Mouse (Mus musculus): ENCODE measurements around the gene Ugcg.

Gene Ugcg

GRCm38 (mm10) chr4:59224889-59225288 lies 35.8 kb downstream of the Ugcg start:
- DNase-seq (ENCODE audit: extremely low read depth, low read depth, low spot score), result no peak

DNA sequence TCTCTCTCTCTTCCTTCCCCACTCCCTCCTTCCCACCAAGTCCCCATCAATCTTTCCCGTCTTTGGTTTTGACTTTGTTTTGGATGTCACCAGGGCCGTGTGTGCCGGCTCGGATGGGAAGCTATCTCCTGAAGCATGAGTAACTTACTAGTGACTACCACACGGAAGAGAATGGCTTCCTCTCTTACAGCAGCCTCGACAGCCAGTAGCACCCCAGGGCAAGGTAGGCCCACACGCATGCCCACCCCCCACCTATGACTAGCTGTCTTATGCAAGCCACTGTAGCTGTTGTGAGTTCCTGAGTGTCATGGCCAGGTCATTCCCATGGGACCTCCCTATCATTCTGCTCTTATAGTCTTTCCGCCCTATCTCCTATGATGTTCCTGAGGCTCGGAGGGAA lies 38.0 kb downstream of the Ugcg start:
- DNase-seq (ENCODE audit: extremely low read depth, low read depth, low spot score), result no peak

- DNase-seq (ENCODE audit: extremely low read depth, low read depth, low spot score), result no peak
These were observed 39.9 kb downstream of the Ugcg start for GRCm38 (mm10) chr4:59228951-59229350.

DNA sequence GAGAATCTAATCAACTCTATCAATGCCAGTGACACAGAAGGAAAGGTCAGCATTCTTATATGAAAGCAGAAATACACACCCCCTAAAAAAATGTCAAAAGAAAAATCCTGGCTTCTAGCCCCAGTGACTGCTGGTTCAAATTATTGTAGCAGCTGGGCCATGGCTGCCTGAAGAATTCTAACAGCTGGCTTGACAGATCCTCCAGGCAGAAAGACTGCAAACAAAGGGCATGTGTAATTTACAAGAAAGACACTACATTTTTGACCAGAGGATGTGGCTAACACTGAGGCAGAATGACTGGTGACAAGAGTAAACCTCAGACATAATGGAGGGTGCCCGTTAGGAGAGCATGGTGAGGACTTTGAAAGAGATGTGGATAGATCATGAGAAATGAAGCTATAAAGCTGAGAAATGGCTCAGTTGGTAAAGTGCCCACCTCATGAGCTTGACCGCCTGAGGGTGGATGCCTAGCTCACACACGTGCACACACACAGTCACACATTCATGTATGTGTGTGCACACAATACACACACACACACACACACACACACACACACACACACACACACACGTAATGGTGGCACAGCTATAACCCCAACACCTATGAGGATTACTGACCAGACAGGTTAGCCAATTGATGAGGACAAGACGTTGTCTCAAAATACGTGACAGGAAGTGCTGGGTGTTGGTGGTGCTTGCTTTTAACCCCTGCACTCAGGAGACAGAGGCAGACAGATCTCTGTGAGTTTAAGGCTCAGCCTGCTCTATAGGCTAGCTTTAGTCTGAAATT lies 42.4 kb downstream of the Ugcg start:
- DNase-seq (ENCODE audit: extremely low read depth, low read depth, low spot score), result no peak

GRCm38 (mm10) chr4:59234014-59234413 lies 45.0 kb downstream of the Ugcg start:
- no peak for DNase-seq (ENCODE audit: extremely low read depth, low read depth, low spot score)

GRCm38 (mm10) chr4:59234451-59235216 lies 45.6 kb downstream of the Ugcg start:
- DNase-seq (ENCODE audit: extremely low read depth, low read depth, low spot score), result no peak

GRCm38 (mm10) chr4:59236362-59236761 lies 47.3 kb downstream of the Ugcg start:
- no peak for DNase-seq (ENCODE audit: extremely low read depth, low read depth, low spot score)

GRCm38 (mm10) chr4:59238641-59239311 lies 49.7 kb downstream of the Ugcg start:
- DNase-seq (ENCODE audit: extremely low read depth, low read depth, low spot score), result no peak

DNA sequence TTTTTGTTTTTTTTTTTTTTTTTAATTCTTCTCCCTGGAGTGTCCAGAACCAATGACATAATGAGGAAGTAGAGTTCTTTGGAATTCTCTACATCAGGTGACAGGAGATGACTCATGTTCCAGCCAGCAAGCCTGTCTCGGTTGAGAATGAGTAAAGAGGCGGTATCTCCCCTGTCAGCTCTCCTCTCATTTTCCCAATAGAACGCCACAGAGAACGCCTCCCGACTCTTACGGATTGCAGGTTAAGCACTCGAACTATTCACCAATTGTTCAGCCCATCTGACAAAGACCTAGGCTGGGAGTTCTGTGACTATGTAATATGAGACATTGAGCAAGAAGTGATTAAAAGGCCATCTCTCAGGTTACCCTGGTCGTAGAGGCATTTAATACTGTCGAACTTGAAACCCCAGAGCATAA lies 50.3 kb downstream of the Ugcg start:
- no peak for DNase-seq (ENCODE audit: extremely low read depth, low read depth, low spot score)

DNA sequence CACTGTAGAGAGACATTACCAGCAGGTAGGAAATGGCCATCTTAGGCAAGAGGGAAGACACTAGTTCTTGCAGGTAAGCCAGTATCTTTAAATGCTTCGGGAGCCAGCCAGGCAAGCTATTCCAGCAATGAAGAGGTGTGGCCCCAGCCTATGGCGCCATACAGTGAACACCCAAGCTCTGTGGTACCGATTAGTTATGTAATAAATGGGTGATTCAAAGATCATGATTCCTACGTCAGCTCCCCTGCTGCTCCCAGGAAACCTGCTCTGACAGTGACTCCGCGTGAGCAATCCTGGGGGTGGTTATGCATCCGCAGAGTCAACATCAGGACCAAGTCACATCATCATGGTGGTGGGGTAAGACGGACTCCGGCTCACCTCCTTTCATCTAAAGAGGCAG lies 51.1 kb downstream of the Ugcg start:
- no peak for DNase-seq (ENCODE audit: extremely low read depth, low read depth, low spot score)

- DNase-seq (ENCODE audit: extremely low read depth, low read depth, low spot score), result no peak
These were observed 52.0 kb downstream of the Ugcg start for GRCm38 (mm10) chr4:59241096-59241495.

GRCm38 (mm10) chr4:59242221-59242620 lies 53.2 kb downstream of the Ugcg start:
- no peak for DNase-seq (ENCODE audit: extremely low read depth, low read depth, low spot score)

DNA sequence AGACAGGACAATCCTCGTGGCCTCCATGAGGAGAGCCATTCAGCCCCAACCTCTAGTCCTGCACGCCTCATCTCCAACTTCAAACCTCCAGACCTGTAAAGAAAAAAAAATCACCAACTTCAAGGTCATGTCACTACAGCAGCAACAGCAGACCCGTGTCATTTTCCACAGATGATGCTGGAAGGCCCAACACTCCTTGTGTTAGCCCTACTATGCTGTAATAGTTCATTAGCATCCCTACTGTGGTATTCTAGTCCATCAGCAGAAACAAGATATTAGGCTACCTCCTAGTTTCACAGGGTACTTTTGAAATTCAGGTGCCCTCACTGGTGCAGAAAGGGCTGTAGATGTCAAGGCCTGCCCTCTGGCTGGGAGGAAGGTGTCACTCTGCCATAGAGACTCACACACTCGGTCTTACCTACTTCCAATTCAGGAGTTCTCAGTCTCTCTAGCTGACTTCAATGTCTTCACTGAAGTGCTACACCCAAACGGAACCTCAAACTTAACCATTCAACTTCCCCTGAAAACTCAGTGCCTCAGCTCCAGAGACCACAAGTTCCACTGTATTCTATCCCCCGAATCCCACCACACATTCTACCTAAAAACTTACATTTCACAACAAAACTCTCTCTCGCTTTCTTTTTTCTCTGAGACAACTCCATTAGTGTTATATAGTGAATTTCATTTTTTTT lies 54.9 kb downstream of the Ugcg start:
- no peak for DNase-seq (ENCODE audit: extremely low read depth, low read depth, low spot score)

GRCm38 (mm10) chr4:59244791-59245555 lies 55.9 kb downstream of the Ugcg start:
- DNase-seq (ENCODE audit: extremely low read depth, low read depth, low spot score), result no peak

- DNase-seq (ENCODE audit: extremely low read depth, low read depth, low spot score), result no peak
These were observed 56.7 kb downstream of the Ugcg start for GRCm38 (mm10) chr4:59245776-59246175.

- DNase-seq (ENCODE audit: extremely low read depth, low read depth, low spot score), result no peak
These were observed 58.5 kb downstream of the Ugcg start for GRCm38 (mm10) chr4:59247545-59247944.

DNA sequence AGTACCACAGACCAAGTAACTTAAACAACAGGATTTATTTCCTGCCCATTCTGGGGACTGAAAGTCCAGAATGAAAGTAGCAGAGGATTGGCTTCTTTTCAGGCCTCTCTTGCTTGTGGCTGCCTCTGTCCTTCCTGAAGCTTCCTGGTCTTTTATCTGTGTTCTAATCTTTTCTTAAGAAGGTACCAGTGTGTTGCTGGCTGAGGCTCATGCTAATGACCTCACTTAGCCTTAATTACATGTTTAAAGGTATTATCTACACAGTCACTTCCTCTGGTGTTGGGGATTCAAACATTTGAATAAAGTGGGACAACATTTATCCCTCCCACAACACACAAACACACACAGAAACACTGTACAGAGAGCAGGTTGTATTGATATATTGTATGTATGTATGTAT lies 59.0 kb downstream of the Ugcg start:
- DNase-seq (ENCODE audit: extremely low read depth, low read depth, low spot score), result no peak

- DNase-seq (ENCODE audit: extremely low read depth, low read depth, low spot score), result peak; percentile 79
These were observed 63.5 kb downstream of the Ugcg start for GRCm38 (mm10) chr4:59252386-59253054.

DNA sequence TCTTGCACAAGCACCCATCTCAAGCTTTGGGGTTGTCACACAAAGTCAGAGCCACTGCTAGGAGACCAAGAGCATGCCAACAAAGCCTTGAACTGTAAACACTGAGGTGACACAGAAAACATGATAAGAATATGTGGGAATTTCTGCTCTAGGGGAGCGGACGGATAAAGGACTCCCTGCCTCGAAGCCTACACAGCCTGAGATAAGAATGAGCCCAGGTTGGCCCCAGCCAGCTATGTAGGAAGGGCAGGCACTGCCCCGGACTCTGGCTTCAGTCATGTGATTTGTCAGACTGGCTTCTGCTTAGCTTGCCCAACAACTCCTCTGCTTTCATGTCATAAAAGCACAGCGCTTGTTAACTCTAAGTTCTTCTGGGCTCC lies 64.0 kb downstream of the Ugcg start:
- DNase-seq (ENCODE audit: extremely low read depth, low read depth, low spot score), result no peak

DNA sequence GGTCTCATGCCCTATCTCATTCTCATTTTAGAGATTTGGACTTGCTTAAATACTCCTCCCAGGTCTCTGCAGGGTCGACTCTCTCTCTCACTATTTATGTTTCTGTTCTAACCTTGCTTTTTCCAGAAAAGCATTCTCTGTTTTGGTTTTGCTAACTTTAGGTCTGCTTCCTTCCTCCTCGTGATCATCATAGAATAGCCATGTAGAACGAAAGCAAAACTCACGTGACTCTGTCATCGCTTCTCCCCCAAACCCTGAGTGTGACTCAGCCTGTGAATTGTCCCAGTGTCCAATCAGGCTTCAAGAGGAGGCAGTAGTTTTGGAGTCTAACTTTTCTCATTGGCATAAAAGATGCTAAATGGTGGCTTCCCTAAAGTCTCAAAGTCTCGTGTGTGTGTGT lies 65.3 kb downstream of the Ugcg start:
- no peak for DNase-seq (ENCODE audit: extremely low read depth, low read depth, low spot score)

Measured in fat pad, adult 2 months (tissue).